Mouse (Mus musculus) hindbrain, embryonic 11.5 days (tissue): ENCODE data around the gene Ptprt. TPM values are rescaled to one million over a fixed set of nuclear protein-coding genes. Genes with fewer than 3 reads are reported as not detected.

Source experiments
- ATAC-seq: fragments of 200-750 bp; cut with Nextera tagmentation; 2 replicates; pipeline ENCODE4 v1.8.0; 2017; ENCODE audit warnings: mild to moderate bottlenecking, moderate TSS enrichment, moderate library complexity; ENCODE audit not compliant: low FRiP score
- DNase-seq: peaks from one replicate; pipeline ENCODE4 v3.0.0-alpha.2; 2015; ENCODE audit warnings: low spot score
- H3K27ac ChIP-seq: fragments of 300-500 bp; sonication (generic); 2 replicates; pipeline ENCODE4 v1.5.1; 2014; ENCODE audit warnings: mild to moderate bottlenecking, low read depth, low read length
- H3K27me3 ChIP-seq: fragments of 300-500 bp; sonication (generic); 2 replicates; pipeline ENCODE4 v1.6.1; 2014; ENCODE audit warnings: mild to moderate bottlenecking, low read length, moderate library complexity, mixed read lengths; ENCODE audit not compliant: control insufficient read depth, insufficient read depth
- H3K36me3 ChIP-seq: fragments of 300-500 bp; sonication (generic); 2 replicates; pipeline ENCODE4 v1.6.1; 2014; ENCODE audit warnings: mild to moderate bottlenecking, low read length, moderate library complexity, mixed read lengths; ENCODE audit not compliant: control insufficient read depth, insufficient read depth
- H3K4me1 ChIP-seq: fragments of 300-500 bp; sonication (generic); replicated peaks from 2 replicates; pipeline ENCODE4 v1.6.1; 2014; ENCODE audit warnings: low read length, mixed read lengths; ENCODE audit not compliant: control insufficient read depth, insufficient read depth
- H3K4me2 ChIP-seq: fragments of 300-500 bp; sonication (generic); replicated peaks from 2 replicates; pipeline ENCODE4 v1.6.1; 2014; ENCODE audit warnings: mild to moderate bottlenecking, low read depth, low read length
- H3K4me3 ChIP-seq: fragments of 300-500 bp; sonication (generic); 2 replicates; pipeline ENCODE4 v1.5.1; 2014; ENCODE audit warnings: low read depth, low read length
- H3K9ac ChIP-seq: fragments of 300-500 bp; sonication (generic); 2 replicates; pipeline ENCODE4 v1.6.1; 2014; ENCODE audit warnings: low read depth, low read length
- H3K9me3 ChIP-seq: fragments of 300-500 bp; sonication (generic); 2 replicates; pipeline ENCODE4 v1.6.1; 2016; ENCODE audit warnings: low read length; ENCODE audit not compliant: control insufficient read depth
- WGBS: fragments of 180-500 bp; shearing (Covaris S2); extraction: QIAGEN DNeasy Blood & Tissue Kit; methylation state at CpG from one replicate; pipeline ENCODE4 v1.1.7; 2014; 5-methylcytosine and 5-hydroxymethylcytosine counted together
- polyA plus RNA-seq: library from polyadenylated mRNA; unstranded; fragments of >200 nt; fragmentation: Nextera tagmentation; extraction: Ambion mirVana; gene quantifications from 2 replicates; pipeline ENCODE4 v1.2.1, GENCODE M21; 2014

The Ptprt gene
- polyA plus RNA-seq, 1 experiment from 2014 or later = 1.3 TPM

- Histone ChIP-seq H3K9ac (no peak overlapping the region), H3K4me3 (no peak overlapping the region), H3K27ac (no peak overlapping the region), H3K4me2 (no peak overlapping the region), H3K27me3 (no peaks in the 10 kb centered on the region), H3K4me1 (no peaks in the 10 kb centered on the region), H3K9me3 (no peaks in the 10 kb centered on the region), H3K36me3 (no peaks in the 10 kb centered on the region)
- WGBS = 80% methylated on average over 3 of the region's 3 CpGs
- DNase-seq (no peak), ATAC-seq (no peak)
These were observed 242.8 kb downstream of the Ptprt start for GRCm38 (mm10) chr2:162418181-162418580.

DNA sequence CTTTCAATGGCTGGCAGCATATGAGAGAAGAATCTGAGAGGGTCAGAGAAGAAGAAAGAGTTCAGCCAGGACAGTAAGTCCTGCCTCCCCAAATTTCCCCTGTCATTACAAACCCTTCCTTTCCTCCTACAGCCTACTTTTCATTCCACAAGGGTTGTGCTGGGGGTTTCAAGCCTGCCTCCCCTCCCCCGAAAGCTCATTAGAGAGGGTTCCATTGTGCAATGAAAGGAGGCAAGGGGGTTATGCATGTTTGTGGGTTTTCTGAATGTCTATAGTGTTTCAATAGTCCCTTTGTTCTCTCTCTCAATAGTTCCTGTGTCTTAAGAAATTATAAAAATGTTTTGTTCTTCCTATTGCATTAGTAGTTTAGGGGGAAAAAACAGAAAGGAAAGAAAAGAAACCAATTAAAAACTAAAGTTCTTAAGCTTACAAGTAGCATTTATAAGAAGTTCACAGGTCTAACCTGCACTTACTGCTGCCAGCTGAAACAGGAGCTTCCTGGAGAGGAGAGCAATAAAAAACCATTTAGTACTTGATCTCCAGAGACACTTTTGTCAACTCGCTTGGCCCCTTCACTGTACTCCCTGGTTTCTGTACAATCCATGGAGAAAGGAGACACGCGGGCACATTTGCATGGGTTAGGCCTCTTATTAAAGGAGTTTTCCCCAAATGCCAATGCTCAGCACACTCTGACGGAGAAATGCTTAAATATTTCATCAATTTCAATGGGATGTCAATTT is 247.7 kb downstream of the Ptprt start:
- peak; percentile 45 for DNase-seq
- Histone ChIP-seq H3K4me2 (no peak overlapping the region), H3K4me3 (no peak overlapping the region), H3K36me3 (no peaks in the 10 kb centered on the region), H3K4me1 (no peaks in the 10 kb centered on the region), H3K27me3 (no peaks in the 10 kb centered on the region), H3K9ac (no peak overlapping the region), H3K27ac (no peak overlapping the region), H3K9me3 (no peaks in the 10 kb centered on the region)
- 54% methylated on average over 5 of the region's 5 CpGs for WGBS
- peak; percentile 82 for ATAC-seq

GRCm38 (mm10) chr2:162411014-162411413 is 249.9 kb downstream of the Ptprt start:
- 91% methylated on average over 4 of the region's 4 CpGs for WGBS
- ATAC-seq = no peak
- no peaks in the 10 kb centered on the region for H3K9me3 ChIP-seq

GRCm38 (mm10) chr2:162409245-162409644 is 251.7 kb downstream of the Ptprt start:
- no peaks in the 10 kb centered on the region for H3K4me1 ChIP-seq
- no peak overlapping the region for H3K27ac ChIP-seq
- H3K36me3 ChIP-seq = no peaks in the 10 kb centered on the region
- 76% methylated on average over 8 of the region's 8 CpGs for WGBS
- H3K27me3 ChIP-seq = no peaks in the 10 kb centered on the region
- DNase-seq (no peak), ATAC-seq (no peak)
- H3K4me3 ChIP-seq = no peak overlapping the region
- H3K4me2 ChIP-seq = no peak overlapping the region
- H3K9me3 ChIP-seq = no peaks in the 10 kb centered on the region
- H3K9ac ChIP-seq = no peak overlapping the region

More at GRCm38 (mm10) chr2:162411014-162411413, 249.9 kb downstream of the Ptprt start:
- no peak overlapping the region for H3K27ac ChIP-seq
- no peak overlapping the region for H3K4me2 ChIP-seq
- no peaks in the 10 kb centered on the region for H3K36me3 ChIP-seq
- no peaks in the 10 kb centered on the region for H3K27me3 ChIP-seq
- no peak overlapping the region for H3K9ac ChIP-seq
- DNase-seq = no peak
- H3K4me1 ChIP-seq = no peaks in the 10 kb centered on the region
- H3K4me3 ChIP-seq = no peak overlapping the region

DNA sequence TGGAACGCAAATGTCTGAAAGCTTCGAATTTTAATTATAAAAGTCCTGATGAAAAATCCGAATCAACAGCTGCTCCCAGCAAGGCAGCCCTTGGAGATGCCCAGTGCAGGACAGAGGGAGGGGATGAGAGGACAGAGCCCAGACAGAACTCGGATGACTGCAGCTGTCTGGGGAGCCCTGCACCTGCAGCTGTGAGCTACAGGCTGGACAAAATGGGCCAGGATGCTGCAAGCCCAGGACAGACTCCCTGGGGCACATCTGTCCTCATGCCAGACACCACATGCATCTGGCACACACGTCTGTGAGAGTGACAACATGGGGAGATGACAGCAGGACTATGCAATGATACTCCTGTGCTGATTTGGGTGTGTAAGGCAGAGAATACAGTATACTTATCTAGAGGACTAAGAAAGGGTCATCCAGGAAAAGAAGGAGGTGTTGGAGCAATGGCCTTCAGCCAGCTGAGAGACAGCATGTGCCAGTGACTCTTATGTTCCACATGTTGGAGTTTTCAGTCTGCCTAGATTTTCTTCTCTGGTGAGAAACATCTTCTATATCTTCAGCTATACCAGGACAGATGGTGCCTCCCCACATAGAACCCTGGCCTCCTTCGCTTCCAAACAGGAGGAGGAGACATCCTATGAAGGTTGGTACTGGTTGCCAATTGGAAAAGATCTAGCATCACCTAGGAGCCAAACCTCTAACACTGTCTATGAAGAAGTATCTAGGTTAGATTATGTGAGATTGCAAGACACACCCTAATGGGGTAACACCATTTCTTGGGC is 259.4 kb downstream of the Ptprt start:
- no peak overlapping the region for H3K4me2 ChIP-seq
- no peak overlapping the region for H3K9ac ChIP-seq
- no peaks in the 10 kb centered on the region for H3K9me3 ChIP-seq
- H3K4me3 ChIP-seq = no peak overlapping the region
- DNase-seq (no peak), ATAC-seq (no peak)
- 67% methylated on average over 6 of the region's 6 CpGs for WGBS
- H3K36me3 ChIP-seq = no peaks in the 10 kb centered on the region
- no peaks in the 10 kb centered on the region for H3K27me3 ChIP-seq
- no peak overlapping the region for H3K27ac ChIP-seq
- no peaks in the 10 kb centered on the region for H3K4me1 ChIP-seq

GRCm38 (mm10) chr2:162394601-162395000 is 266.3 kb downstream of the Ptprt start:
- H3K27ac ChIP-seq = no peak overlapping the region
- H3K4me2 ChIP-seq = no peak overlapping the region
- H3K9me3 ChIP-seq = no peaks in the 10 kb centered on the region
- H3K4me1 ChIP-seq = no peaks in the 10 kb centered on the region
- no peaks in the 10 kb centered on the region for H3K27me3 ChIP-seq
- H3K4me3 ChIP-seq = no peak overlapping the region
- ATAC-seq (no peak), DNase-seq (no peak)
- H3K9ac ChIP-seq = no peak overlapping the region
- H3K36me3 ChIP-seq = no peaks in the 10 kb centered on the region
- WGBS = 74% methylated on average over 6 of the region's 6 CpGs

- WGBS = 82% methylated on average over 4 of the region's 4 CpGs
- DNase-seq (no peak), ATAC-seq (no peak)
These were observed 269.1 kb downstream of the Ptprt start for GRCm38 (mm10) chr2:162391834-162392233.

GRCm38 (mm10) chr2:162377309-162377708 is 283.6 kb downstream of the Ptprt start:
- no peak for ATAC-seq

More at GRCm38 (mm10) chr2:162391834-162392233, 269.1 kb downstream of the Ptprt start:
- Histone ChIP-seq H3K9ac (no peak overlapping the region), H3K4me3 (no peak overlapping the region), H3K36me3 (no peaks in the 10 kb centered on the region), H3K4me1 (no peaks in the 10 kb centered on the region), H3K4me2 (no peak overlapping the region), H3K27ac (no peak overlapping the region), H3K9me3 (no peaks in the 10 kb centered on the region), H3K27me3 (no peaks in the 10 kb centered on the region)

GRCm38 (mm10) chr2:162349047-162349446 is 311.9 kb downstream of the Ptprt start:
- no peaks in the 10 kb centered on the region for H3K9me3 ChIP-seq
- H3K36me3 ChIP-seq = no peaks in the 10 kb centered on the region
- no peak overlapping the region for H3K9ac ChIP-seq
- no peak for DNase-seq
- no peak for ATAC-seq
- H3K27ac ChIP-seq = no peak overlapping the region
- no peak overlapping the region for H3K4me3 ChIP-seq
- no peaks in the 10 kb centered on the region for H3K27me3 ChIP-seq
- H3K4me1 ChIP-seq = no peaks in the 10 kb centered on the region
- no peak overlapping the region for H3K4me2 ChIP-seq
- WGBS = 58% methylated on average over 1 of the region's 1 CpGs

More at GRCm38 (mm10) chr2:162377309-162377708, 283.6 kb downstream of the Ptprt start:
- no peaks in the 10 kb centered on the region for H3K36me3 ChIP-seq
- H3K4me2 ChIP-seq = no peak overlapping the region
- no peak for DNase-seq
- H3K27me3 ChIP-seq = no peaks in the 10 kb centered on the region
- WGBS = 75% methylated on average over 7 of the region's 7 CpGs
- H3K27ac ChIP-seq = no peak overlapping the region
- no peaks in the 10 kb centered on the region for H3K9me3 ChIP-seq
- no peak overlapping the region for H3K9ac ChIP-seq
- no peaks in the 10 kb centered on the region for H3K4me1 ChIP-seq
- H3K4me3 ChIP-seq = no peak overlapping the region
